Mouse (Mus musculus): ENCODE measurements at regions not wholly inside any gene's neighbourhood (a gene's known extent, or its start where the extent isn't known, plus 50 kb on each side); places are given as distances from the start of the nearest gene placed in this dataset.

DNA sequence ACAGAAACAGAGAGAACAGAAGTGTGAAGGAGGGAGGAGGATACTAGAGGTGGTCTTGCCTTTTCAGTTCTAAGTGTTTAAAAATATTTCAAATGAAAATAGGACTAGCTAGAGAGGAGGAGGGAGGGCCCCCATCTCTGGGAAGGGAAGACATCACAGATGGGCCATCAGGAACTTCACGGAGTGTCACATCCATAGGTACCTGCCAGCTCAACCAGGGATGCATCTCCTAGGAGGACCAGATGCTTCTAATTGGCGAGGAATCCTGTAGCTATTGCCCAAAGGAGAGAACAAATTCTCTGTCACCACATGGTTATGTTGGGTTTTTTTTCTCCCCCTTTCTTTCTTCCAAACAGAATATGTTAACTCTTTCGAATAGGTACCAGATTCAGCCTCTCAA lies 158.7 kb upstream of the Castor2 start:
- Histone ChIP-seq H3K9me3 (ENCODE audit: control insufficient read depth, low read length) (no peaks in the 10 kb centered on the region), H3K27ac (no peak overlapping the region), H3K4me1 (replicated peaks; ENCODE audit: control insufficient read depth, insufficient read depth, low read length) (no peaks in the 10 kb centered on the region), H3K27me3 (ENCODE audit: control insufficient read depth, insufficient read depth, low read length) (no peaks in the 10 kb centered on the region), H3K4me3 (replicated peaks; ENCODE audit: low read length) (no peak overlapping the region), H3K36me3 (replicated peaks; ENCODE audit: control insufficient read depth, insufficient read depth) (no peaks in the 10 kb centered on the region), H3K9ac (no peak overlapping the region), H3K4me2 (replicated peaks) (no peak overlapping the region)
- WGBS = 82% methylated on average over 3 of the region's 3 CpGs
- DNase-seq (ENCODE audit: low spot score) (no peak), ATAC-seq (ENCODE audit: low FRiP score) (no peak)

DNA sequence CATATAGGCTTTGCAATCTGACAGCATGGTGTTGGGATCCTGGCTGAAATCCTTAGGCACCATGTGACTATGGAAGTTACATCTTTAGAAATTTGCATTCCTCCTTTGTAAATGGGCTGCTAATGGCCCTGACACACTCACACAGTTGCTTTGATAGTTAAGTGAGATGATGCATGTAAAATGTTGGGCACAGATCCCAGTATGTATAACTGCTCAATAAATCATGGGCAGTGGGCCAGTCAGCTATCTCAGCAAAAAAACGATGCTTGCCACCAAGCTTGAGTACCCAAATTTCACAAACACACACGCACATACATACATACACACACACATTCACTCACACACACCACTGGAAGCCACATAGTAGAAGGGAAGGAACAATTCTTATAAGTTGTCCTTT lies 159.5 kb upstream of the Castor2 start:
- Histone ChIP-seq H3K36me3 (replicated peaks; ENCODE audit: control insufficient read depth, insufficient read depth) (no peaks in the 10 kb centered on the region), H3K9ac (no peak overlapping the region), H3K27me3 (ENCODE audit: control insufficient read depth, insufficient read depth, low read length) (no peaks in the 10 kb centered on the region), H3K4me3 (replicated peaks; ENCODE audit: low read length) (no peak overlapping the region), H3K9me3 (ENCODE audit: control insufficient read depth, low read length) (no peaks in the 10 kb centered on the region), H3K4me1 (replicated peaks; ENCODE audit: control insufficient read depth, insufficient read depth, low read length) (no peaks in the 10 kb centered on the region), H3K4me2 (replicated peaks) (no peak overlapping the region), H3K27ac (no peak overlapping the region)
- 68% methylated on average over 2 of the region's 2 CpGs for WGBS
- DNase-seq (ENCODE audit: low spot score) (peak; percentile 31), ATAC-seq (ENCODE audit: low FRiP score) (no peak)

DNA sequence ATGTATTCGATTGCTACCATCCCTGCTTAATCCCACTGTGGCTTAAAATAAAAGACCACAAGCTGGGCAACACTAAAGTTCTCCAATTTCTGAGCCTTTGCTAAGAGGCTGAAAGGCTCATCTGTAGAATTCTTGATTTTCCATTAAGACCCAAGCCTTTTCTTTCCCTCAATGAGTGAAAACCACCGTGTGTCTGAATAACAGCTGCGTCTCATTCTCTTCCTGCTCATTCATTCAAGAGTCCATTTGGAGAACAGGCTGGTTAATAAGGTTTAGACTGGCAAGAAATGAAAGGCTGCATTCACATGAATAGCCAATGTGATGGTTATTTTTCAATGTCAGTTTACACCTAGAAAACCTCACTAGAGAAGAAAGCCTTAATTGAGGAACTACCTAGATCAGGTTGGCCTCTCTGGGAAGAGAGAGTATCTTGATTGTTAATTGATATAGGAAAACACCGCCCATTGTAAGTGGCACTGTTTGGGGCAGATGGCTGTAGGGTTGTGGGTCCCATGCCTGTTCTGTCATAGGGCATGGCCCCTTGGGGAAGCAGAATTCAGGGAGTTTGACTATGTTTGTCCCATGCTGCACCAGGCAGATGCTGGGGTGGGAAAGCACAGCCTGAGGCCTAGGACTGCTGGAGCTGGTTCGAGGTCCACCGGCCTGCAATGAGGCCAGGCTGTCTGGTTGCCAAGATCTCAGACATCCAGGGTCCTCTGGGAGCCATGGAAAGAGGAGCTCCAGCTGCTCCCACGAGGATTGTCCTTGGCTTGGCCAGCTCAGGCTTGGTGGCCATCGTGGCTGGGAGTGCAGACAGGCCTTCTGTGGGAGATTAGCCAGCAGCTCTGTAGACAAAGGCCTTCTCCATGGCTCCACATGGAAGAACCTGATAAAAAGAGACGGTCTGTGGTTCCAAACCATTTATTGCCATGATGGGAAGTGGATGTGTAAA lies 161.3 kb upstream of the Castor2 start:
- ATAC-seq (ENCODE audit: low FRiP score) (no peak), DNase-seq (ENCODE audit: low spot score) (no peak)
- Histone ChIP-seq H3K36me3 (replicated peaks; ENCODE audit: control insufficient read depth, insufficient read depth) (no peaks in the 10 kb centered on the region), H3K4me3 (replicated peaks; ENCODE audit: low read length) (no peak overlapping the region), H3K4me1 (replicated peaks; ENCODE audit: control insufficient read depth, insufficient read depth, low read length) (no peaks in the 10 kb centered on the region), H3K27ac (no peak overlapping the region), H3K9me3 (ENCODE audit: control insufficient read depth, low read length) (no peaks in the 10 kb centered on the region), H3K27me3 (ENCODE audit: control insufficient read depth, insufficient read depth, low read length) (no peaks in the 10 kb centered on the region), H3K4me2 (replicated peaks) (no peak overlapping the region), H3K9ac (no peak overlapping the region)
- WGBS = 40% methylated on average over 9 of the region's 9 CpGs

DNA sequence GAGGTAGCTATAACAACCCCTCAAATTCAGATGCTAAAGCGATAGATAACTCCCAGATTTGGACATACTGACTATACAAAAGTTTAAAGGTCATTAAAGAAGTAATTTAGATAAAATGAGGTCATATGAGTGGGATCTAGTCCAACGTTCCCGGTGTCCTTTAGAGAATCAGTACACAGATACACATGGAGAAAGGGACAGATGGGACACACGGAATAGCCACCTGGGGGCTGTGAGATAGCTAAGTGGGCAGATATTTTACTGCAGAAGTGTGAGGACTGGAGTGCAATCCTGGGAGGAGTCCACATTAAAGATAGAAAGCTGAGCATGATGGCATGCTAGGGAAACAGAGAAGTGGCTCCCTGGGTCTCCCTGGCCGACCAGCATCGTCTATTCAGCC lies 164.1 kb upstream of the Castor2 start:
- Histone ChIP-seq H3K9ac (no peak overlapping the region), H3K9me3 (ENCODE audit: control insufficient read depth, low read length) (no peaks in the 10 kb centered on the region), H3K4me1 (replicated peaks; ENCODE audit: control insufficient read depth, insufficient read depth, low read length) (no peaks in the 10 kb centered on the region), H3K4me2 (replicated peaks) (no peak overlapping the region), H3K4me3 (replicated peaks; ENCODE audit: low read length) (no peak overlapping the region), H3K36me3 (replicated peaks; ENCODE audit: control insufficient read depth, insufficient read depth) (no peaks in the 10 kb centered on the region), H3K27ac (no peak overlapping the region), H3K27me3 (ENCODE audit: control insufficient read depth, insufficient read depth, low read length) (no peaks in the 10 kb centered on the region)
- 84% methylated on average over 6 of the region's 6 CpGs for whole genome bisulfite sequencing
- ATAC-seq (ENCODE audit: low FRiP score) (no peak), DNase-seq (ENCODE audit: low spot score) (no peak)

DNA sequence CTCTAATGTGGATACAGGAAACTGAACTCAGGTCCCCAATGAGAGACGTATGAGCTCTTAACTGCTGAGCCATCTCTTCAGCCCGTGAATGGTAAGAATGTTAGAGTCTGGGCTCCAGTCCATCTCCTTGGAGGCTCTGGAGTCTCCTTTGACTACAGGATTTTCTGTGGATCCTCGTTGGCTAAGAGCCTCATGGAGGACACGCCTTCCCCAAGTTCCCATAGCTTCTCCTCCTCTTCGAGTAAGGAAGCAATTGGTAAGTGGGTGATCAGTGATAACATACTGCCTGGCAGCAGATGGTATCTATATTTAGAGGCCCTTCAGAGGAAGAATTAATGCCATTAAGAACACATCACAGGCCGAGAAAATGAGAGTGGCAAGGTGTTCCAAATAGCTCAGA lies 164.5 kb upstream of the Castor2 start:
- no peaks in the 10 kb centered on the region for H3K4me1 ChIP-seq (replicated peaks; ENCODE audit: control insufficient read depth, insufficient read depth, low read length)
- H3K9me3 ChIP-seq (ENCODE audit: control insufficient read depth, low read length) = no peaks in the 10 kb centered on the region
- H3K36me3 ChIP-seq (replicated peaks; ENCODE audit: control insufficient read depth, insufficient read depth) = no peaks in the 10 kb centered on the region
- H3K4me2 ChIP-seq (replicated peaks) = no peak overlapping the region
- H3K27me3 ChIP-seq (ENCODE audit: control insufficient read depth, insufficient read depth, low read length) = no peaks in the 10 kb centered on the region
- ATAC-seq (ENCODE audit: low FRiP score) = no peak
- 78% methylated on average over 6 of the region's 6 CpGs for WGBS
- H3K4me3 ChIP-seq (replicated peaks; ENCODE audit: low read length) = no peak overlapping the region
- H3K9ac ChIP-seq = no peak overlapping the region
- H3K27ac ChIP-seq = no peak overlapping the region
- DNase-seq (ENCODE audit: low spot score) = no peak

DNA sequence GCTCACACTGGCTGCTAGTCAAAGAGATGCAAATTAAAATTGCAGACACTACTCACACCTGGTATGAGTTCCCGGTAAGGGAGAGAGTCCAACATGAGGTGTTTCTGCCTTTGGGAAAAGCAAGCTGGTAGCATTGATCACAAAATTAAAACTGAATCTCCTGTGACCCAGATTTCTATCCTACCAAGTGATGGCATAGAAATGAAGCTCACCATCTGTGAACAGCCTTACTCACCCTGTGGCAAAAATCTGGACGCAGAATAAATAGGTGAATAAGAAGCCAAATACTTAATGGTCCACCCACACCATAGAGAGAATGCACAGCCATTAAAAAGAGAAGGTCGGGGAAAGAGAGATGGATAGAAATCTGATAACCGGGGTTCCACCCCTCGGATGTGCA lies 169.4 kb upstream of the Castor2 start:
- no peak for DNase-seq (ENCODE audit: low spot score)
- Histone ChIP-seq H3K27ac (no peak overlapping the region), H3K4me3 (replicated peaks; ENCODE audit: low read length) (no peak overlapping the region), H3K4me2 (replicated peaks) (no peak overlapping the region), H3K36me3 (replicated peaks; ENCODE audit: control insufficient read depth, insufficient read depth) (no peaks in the 10 kb centered on the region), H3K27me3 (ENCODE audit: control insufficient read depth, insufficient read depth, low read length) (no peaks in the 10 kb centered on the region), H3K9me3 (ENCODE audit: control insufficient read depth, low read length) (no peaks in the 10 kb centered on the region), H3K4me1 (replicated peaks; ENCODE audit: control insufficient read depth, insufficient read depth, low read length) (0 out of 2 replicates have a peak, but pooled peaks cover 6% of the 10 kb centered on the region), H3K9ac (no peak overlapping the region)
- 84% methylated on average over 5 of the region's 5 CpGs for WGBS
- ATAC-seq (ENCODE audit: low FRiP score) = no peak

DNA sequence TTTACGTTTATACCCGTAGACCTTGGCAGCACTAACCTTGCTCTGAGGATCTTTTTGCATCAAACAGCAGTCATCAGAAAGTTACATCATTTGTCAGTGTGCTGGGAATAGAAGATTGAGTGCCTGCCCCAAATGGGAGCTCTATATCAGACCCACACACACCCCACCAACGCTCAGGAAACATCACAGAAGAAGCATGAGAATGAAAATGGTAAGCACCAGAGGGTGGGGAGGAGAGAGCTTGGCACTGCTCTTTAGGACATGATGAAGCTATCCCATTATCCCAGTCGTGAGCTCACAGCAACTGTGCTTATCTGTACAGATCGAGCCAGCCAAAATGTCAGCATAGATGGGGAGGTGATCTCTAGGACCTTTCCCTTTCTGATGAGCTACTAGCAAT lies 172.5 kb upstream of the Castor2 start:
- Histone ChIP-seq H3K9me3 (ENCODE audit: control insufficient read depth, low read length) (peaks cover 4% of the 10 kb centered on the region; the same call in 1 of the 2 replicates), H3K27ac (no peak overlapping the region), H3K27me3 (ENCODE audit: control insufficient read depth, insufficient read depth, low read length) (no peaks in the 10 kb centered on the region), H3K4me2 (replicated peaks) (no peak overlapping the region), H3K9ac (no peak overlapping the region), H3K4me1 (replicated peaks; ENCODE audit: control insufficient read depth, insufficient read depth, low read length) (0 out of 2 replicates have a peak, but pooled peaks cover 11% of the 10 kb centered on the region), H3K36me3 (replicated peaks; ENCODE audit: control insufficient read depth, insufficient read depth) (no peaks in the 10 kb centered on the region), H3K4me3 (replicated peaks; ENCODE audit: low read length) (no peak overlapping the region)
- ATAC-seq (ENCODE audit: low FRiP score) = no peak
- WGBS = 77% methylated on average over 5 of the region's 5 CpGs
- DNase-seq (ENCODE audit: low spot score) = no peak

DNA sequence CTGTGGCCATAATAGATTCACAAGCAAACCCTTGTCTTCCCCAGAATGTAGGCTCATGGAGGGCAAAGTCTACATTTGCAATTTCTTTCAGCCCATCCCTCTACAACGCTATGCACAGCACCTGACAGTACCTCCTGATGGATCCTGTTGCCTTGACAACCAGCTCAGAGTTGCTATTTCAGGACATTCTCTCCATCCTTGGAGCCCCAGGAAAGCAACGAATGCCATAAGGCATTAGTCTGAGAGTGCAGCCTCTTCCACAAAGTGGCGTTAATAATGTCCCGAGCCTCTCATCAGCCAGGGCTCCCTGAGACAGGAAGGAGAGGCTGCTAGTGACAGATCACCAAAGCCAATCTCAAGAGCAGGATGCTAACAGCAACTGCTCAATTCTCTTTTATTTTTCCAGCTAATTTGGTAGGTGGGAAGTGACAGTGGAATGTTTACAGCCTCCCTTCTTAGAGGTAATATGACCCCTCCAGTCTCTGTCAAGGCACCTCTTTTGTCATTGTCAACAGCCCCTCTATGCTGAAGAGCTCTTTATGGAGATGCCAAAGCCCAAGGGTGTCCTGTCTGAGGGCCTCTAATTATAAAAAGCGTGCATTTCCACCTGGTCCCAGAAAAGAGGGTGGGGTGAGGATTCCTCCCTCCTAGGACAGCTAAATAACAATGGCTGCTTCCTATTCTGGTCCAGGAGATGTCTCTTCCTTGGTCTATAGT lies 174.2 kb upstream of the Castor2 start:
- Histone ChIP-seq H3K9ac (no peak overlapping the region), H3K9me3 (ENCODE audit: control insufficient read depth, low read length) (peaks cover 4% of the 10 kb centered on the region; the same call in 1 of the 2 replicates), H3K27ac (peak overlapping the region; percentile 65), H3K4me3 (replicated peaks; ENCODE audit: low read length) (no peak overlapping the region), H3K4me1 (replicated peaks; ENCODE audit: control insufficient read depth, insufficient read depth, low read length) (0 out of 2 replicates have a peak, but pooled peaks cover 11% of the 10 kb centered on the region), H3K4me2 (replicated peaks) (no peak overlapping the region), H3K36me3 (replicated peaks; ENCODE audit: control insufficient read depth, insufficient read depth) (no peaks in the 10 kb centered on the region), H3K27me3 (ENCODE audit: control insufficient read depth, insufficient read depth, low read length) (no peaks in the 10 kb centered on the region)
- DNase-seq (ENCODE audit: low spot score) (peak; percentile 58), ATAC-seq (ENCODE audit: low FRiP score) (peak; percentile 75; the same call in 1 of the 2 replicates)
- WGBS = 30% methylated on average over 5 of the region's 5 CpGs

DNA sequence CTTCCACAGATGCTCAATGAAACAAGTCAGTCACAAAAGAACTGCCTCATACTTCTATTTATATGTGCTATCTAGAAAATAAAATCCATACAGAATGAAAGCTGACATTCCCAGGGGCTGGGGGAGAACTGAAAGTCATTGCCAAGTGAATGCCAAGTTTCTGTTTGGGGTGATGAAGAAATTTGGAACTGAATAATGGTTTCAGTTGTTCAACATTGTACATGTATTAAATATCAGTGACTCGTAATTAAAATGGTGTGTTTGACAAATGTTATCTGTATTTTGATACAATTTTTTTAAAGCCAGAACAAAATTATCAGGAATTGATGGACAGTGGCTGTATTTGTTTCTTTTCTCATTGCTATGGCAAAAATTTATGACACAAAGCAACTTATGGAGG lies 177.3 kb upstream of the Castor2 start:
- H3K27ac ChIP-seq = no peak overlapping the region
- no peak overlapping the region for H3K4me2 ChIP-seq (replicated peaks)
- no peaks in the 10 kb centered on the region for H3K36me3 ChIP-seq (replicated peaks; ENCODE audit: control insufficient read depth, insufficient read depth)
- no peaks in the 10 kb centered on the region for H3K27me3 ChIP-seq (ENCODE audit: control insufficient read depth, insufficient read depth, low read length)
- no peak overlapping the region for H3K4me3 ChIP-seq (replicated peaks; ENCODE audit: low read length)
- 0 out of 2 replicates have a peak, but pooled peaks cover 11% of the 10 kb centered on the region for H3K4me1 ChIP-seq (replicated peaks; ENCODE audit: control insufficient read depth, insufficient read depth, low read length)
- 86% methylated on average over 1 of the region's 1 CpGs for WGBS
- ATAC-seq (ENCODE audit: low FRiP score) (no peak), DNase-seq (ENCODE audit: low spot score) (no peak)
- H3K9ac ChIP-seq = no peak overlapping the region
- peaks cover 4% of the 10 kb centered on the region; the same call in 1 of the 2 replicates for H3K9me3 ChIP-seq (ENCODE audit: control insufficient read depth, low read length)

Data from hindbrain, embryonic 14.5 days (tissue).